ENCODE assay signal across 7 mouse cellular contexts in the genomic region with DNA sequence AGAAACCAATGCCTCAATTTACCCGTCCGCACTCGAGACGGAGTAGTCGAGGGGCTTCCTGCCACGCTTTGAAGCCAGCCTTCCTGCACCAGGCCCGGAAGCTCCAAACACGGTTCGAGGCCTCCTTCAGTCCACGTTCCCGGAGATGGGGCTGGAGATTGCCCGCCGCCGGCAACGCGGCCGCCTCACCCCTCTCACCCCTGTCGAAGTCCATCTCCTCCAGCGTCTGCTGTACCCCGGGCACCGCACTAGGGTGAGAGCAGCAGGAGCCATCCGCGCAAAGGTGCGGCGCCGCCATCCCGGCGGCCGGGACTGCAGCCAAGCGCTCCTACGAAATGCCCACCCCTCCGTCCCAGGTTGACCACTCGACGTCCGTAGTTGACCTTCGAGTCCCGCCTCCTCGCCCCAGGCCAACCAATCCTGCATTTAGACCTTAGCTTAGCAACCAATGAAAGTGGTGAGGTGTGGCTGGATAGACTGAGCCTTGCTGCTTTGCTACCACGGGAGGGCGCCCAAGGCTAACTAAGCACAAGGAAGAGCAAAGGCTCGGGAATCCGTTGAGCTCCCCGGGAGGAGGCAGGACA. TPM values are rescaled to one million over a fixed set of nuclear protein-coding genes. Genes with fewer than 3 reads are reported as not detected.
DNase-seq lines count a peak whose midpoint lies in the region; ATAC-seq lines count a peak whose summit lies in the region.

Ankrd39 (minus strand) TSS at position 558 of the 584 bp plus-strand sequence.

- peak within 1 kb of the TSS; percentile 79 for H3K4me3 ChIP-seq in intestine, embryonic 16.5 days (ENCODE audit: low read length)
- H3K4me3 ChIP-seq in midbrain, embryonic 11.5 days (ENCODE audit: low read depth, low read length) = peak within 1 kb of the TSS; percentile 64

- H3K9ac ChIP-seq in intestine, embryonic 16.5 days (ENCODE audit: low read depth, low read length) = peak within 1 kb of the TSS; percentile 84
- peak within 1 kb of the TSS; percentile 80 for H3K9ac ChIP-seq in midbrain, embryonic 11.5 days (ENCODE audit: low read length)

- intact Hi-C loops in left cerebral cortex, postnatal 36 days (cut with DNase I) = loop anchor here (1.0 to 2.0 kb wide), 2 partner anchors 88 to 138 kb away; no protein-coding TSS in a partner anchor

- peak; percentile 98 for DNase-seq in adrenal gland, adult 8-10 months
- DNase-seq in embryo, embryonic 9.5 days (ENCODE audit: extremely low spot score) = peak; percentile 96
- peak; percentile 92 to 98 for DNase-seq in gastrocnemius, postnatal 4 days (ENCODE audit: low spot score in 2 of 2)
- DNase-seq in left cerebral cortex, postnatal 36 days (ENCODE audit: low spot score in 2 of 2) = peak; percentile 95 to 97
- DNase-seq in midbrain, embryonic 11.5 days (ENCODE audit: low spot score, missing footprints) = peak; percentile 98
- DNase-seq in skeletal muscle tissue, adult 2 months (ENCODE audit: low read depth, low spot score) = peak; percentile 99

- H3K9me3 ChIP-seq in intestine, embryonic 16.5 days (ENCODE audit: control insufficient read depth, low read length) = no peaks in the 10 kb centered on the region
- H3K9me3 ChIP-seq in midbrain, embryonic 11.5 days (ENCODE audit: control insufficient read depth, low read length) = no peaks in the 10 kb centered on the region

- peaks cover 29% of the 10 kb centered on the region for H3K4me1 ChIP-seq in intestine, embryonic 16.5 days (ENCODE audit: control insufficient read depth, insufficient read depth, low read length)
- H3K4me1 ChIP-seq in midbrain, embryonic 11.5 days (ENCODE audit: control insufficient read depth, insufficient read depth, low read length) = peaks cover 16% of the 10 kb centered on the region

- peak; percentile 99 for ATAC-seq in intestine, embryonic 16.5 days
- ATAC-seq in midbrain, embryonic 11.5 days (ENCODE audit: low FRiP score) = peak; percentile 99

- no peaks in the 10 kb centered on the region for H3K27me3 ChIP-seq in intestine, embryonic 16.5 days (replicated peaks; ENCODE audit: control insufficient read depth, insufficient read depth, low read length)
- H3K27me3 ChIP-seq in midbrain, embryonic 11.5 days (ENCODE audit: control insufficient read depth, insufficient read depth, low read length) = no peaks in the 10 kb centered on the region

- WGBS in intestine, embryonic 16.5 days = under 1% methylated on average over 43 of the region's 43 CpGs
- WGBS in midbrain, embryonic 11.5 days = under 1% methylated on average over 43 of the region's 43 CpGs

- H3K36me3 ChIP-seq in intestine, embryonic 16.5 days (ENCODE audit: control insufficient read depth, insufficient read depth, low read length) = peaks cover 16% of the 10 kb centered on the region
- H3K36me3 ChIP-seq in midbrain, embryonic 11.5 days (ENCODE audit: control insufficient read depth, insufficient read depth, low read length) = peaks cover 22% of the 10 kb centered on the region

- peak within 1 kb of the TSS; percentile 65 for H3K27ac ChIP-seq in intestine, embryonic 16.5 days (ENCODE audit: low read length)
- H3K27ac ChIP-seq in midbrain, embryonic 11.5 days (ENCODE audit: low read depth, low read length) = peak within 1 kb of the TSS; percentile 60

- H3K4me2 ChIP-seq in intestine, embryonic 16.5 days (ENCODE audit: low read depth, low read length) = peak within 1 kb of the TSS; percentile 84
- H3K4me2 ChIP-seq in midbrain, embryonic 11.5 days = peak within 1 kb of the TSS; percentile 68

RNA-seq across cellular contexts. Expression of gene Ankrd39, which starts in this region (rescaled TPM):
- 10 to 100 TPM; 15.4 to 26.8 (median 18.7) TPM for total RNA-seq in adrenal gland, adult 8-10 months (2022)
- total RNA-seq in gastrocnemius, postnatal 4 days (2021) = 10 to 100 TPM; 13.0 to 13.8 TPM
- polyA plus RNA-seq in intestine, embryonic 16.5 days (2015; fragmentation: Nextera tagmentation; extraction: Ambion mirVana) = 23.6 and 26.8 TPM in 2 replicates
- 10 to 100 TPM; 11.9 to 15.8 TPM for total RNA-seq in left cerebral cortex, postnatal 36 days (2021)
- 12.3 and 14.0 TPM in 2 replicates for polyA plus RNA-seq in midbrain, embryonic 11.5 days (2014; fragmentation: Nextera tagmentation; extraction: Ambion mirVana)

Comparison
In these comparisons a context has a peak if more than half of its experiments do, and no peak if none do; other contexts are left out.
1. Peak in every context shown above with its lines: DNase-seq, ATAC-seq, H3K4me3 ChIP-seq and H3K27ac ChIP-seq.